Mouse (Mus musculus) naive thymus-derived CD4-positive, alpha-beta T cell, adult 2 months (primary cell): Measurements from ENCODE around the gene Hepacam.

Experiments used
- DNase-seq: peaks from one replicate; pipeline ENCODE4 v3.0.0-alpha.2; 2011; ENCODE audit warnings: low read depth

Gene Hepacam

GRCm38 (mm10) chr9:37384284-37385182, 17.4 kb downstream of the Hepacam start:
- DNase-seq: peak; percentile 4

- DNase-seq: no peak
These were observed 23.7 kb downstream of the Hepacam start for GRCm38 (mm10) chr9:37390891-37391290.

DNA sequence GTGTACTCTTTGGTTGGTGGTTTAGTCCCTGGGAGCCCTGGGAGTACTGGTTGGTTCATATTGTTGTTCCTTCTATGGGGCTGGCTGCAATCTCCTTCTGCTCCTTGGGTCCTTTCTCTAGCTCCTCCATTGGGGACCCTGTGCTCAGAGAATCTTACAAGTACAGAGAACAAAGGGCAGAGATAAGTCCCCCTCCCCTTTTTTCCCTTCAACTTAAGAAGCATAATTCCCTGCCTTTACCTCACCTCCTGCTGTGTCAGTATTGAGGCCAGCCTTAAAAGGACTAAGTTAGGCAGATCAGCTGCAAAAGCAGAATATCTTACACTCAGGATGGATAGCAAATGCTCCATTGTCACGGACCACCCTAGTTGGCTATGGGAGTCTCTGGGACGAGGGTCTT, 24.9 kb downstream of the Hepacam start:
- DNase-seq: no peak

DNA sequence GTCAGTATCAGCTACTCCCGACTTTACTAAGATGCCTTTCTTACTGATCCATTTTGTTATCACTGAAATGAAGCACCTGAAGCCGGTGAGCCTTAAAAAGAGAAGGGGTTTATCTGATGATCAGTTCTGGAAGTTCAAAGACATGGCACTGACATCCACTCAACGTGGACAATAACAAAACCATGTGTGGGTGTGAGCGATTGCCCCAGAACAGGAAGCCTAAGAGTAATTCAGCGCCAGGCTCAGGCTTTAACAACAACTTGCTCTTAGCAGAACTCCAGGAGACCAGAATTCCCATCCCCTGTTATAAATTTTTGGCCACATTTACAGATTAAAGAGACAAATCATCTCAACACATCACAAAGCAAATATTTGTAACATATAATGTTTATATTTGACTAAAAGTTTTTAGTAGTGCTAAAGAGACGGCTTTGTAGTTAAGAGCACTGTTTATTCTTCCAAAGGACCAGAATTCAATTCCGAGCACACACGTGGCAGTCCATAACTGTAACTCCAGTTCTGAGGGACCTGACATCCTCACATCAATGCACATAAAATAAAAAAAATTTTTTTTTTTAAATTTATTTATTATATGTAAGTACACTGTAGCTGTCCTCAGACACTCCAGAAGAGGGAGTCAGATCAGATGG, 26.5 kb downstream of the Hepacam start:
- no peak for DNase-seq

DNA sequence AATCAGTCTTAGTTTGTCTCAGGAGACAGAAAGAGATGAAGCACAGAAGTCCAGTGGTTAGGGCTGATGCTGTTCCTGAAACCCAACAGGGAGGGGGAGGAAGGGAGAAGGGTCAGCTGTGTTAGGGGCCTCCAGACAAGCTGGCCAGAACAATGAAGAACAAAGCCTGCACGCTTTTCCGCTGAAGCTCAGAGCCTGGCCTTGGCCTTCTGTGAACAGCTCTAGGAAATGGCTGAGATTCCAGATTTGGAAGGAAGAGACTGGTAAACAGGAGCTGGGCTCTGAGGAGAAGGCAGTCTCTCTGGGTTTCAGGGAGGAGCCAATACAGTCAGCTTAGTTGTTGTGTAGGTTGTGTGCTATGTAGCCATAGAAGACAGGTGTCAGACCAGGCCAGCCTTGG, 33.4 kb downstream of the Hepacam start:
- no peak for DNase-seq

- no peak for DNase-seq
These were observed 34.7 kb downstream of the Hepacam start, which contains the start of gene Robo4 for GRCm38 (mm10) chr9:37401802-37402201. Gene Robo4, plus strand, starts transcription at chr9:37401897.

- no peak for DNase-seq
These were observed 35.4 kb downstream of the Hepacam start for GRCm38 (mm10) chr9:37402501-37402900.

DNA sequence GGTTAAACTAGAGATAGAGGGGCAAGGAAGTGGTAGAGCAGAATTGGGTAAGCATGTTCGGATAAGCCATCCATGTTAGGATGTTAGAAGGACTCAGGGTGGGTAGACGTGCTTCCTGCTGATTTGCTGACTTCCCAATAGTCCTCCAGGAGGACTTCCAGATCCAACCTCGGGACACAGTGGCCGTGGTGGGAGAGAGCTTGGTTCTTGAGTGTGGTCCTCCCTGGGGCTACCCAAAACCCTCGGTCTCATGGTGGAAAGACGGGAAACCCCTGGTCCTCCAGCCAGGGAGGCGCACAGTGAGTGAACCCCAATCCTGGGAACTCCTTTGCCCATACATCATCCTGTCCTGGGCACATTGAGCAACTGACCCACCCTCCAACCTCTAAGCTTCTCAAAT, 35.9 kb downstream of the Hepacam start:
- DNase-seq: no peak

DNA sequence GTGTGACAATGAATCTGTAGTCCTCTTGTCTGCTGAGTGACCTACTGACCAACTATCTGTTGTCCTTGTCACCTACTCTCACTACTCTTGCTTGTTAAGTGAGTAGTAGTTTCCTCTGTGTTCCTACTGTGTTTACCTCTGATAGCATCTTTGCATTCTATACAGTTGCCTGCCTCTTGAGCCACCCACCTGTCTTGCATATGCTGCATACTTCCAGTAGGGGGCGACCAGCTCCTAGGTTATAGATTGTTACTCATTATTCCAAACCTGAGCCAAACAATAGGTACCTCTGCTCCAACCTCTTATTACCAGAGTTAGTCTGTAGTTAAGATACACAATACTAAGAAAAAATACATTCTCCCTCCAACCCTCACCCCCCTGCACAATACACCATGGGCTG, 39.2 kb downstream of the Hepacam start:
- peak; percentile 65 for DNase-seq

GRCm38 (mm10) chr9:37407850-37408502, 40.8 kb downstream of the Hepacam start:
- DNase-seq: no peak

- no peak for DNase-seq
These were observed 42.7 kb downstream of the Hepacam start for GRCm38 (mm10) chr9:37409698-37410445.

GRCm38 (mm10) chr9:37412989-37413388, 45.8 kb downstream of the Hepacam start:
- no peak for DNase-seq

- DNase-seq: no peak
These were observed 47.5 kb downstream of the Hepacam start for GRCm38 (mm10) chr9:37414666-37415065.

DNA sequence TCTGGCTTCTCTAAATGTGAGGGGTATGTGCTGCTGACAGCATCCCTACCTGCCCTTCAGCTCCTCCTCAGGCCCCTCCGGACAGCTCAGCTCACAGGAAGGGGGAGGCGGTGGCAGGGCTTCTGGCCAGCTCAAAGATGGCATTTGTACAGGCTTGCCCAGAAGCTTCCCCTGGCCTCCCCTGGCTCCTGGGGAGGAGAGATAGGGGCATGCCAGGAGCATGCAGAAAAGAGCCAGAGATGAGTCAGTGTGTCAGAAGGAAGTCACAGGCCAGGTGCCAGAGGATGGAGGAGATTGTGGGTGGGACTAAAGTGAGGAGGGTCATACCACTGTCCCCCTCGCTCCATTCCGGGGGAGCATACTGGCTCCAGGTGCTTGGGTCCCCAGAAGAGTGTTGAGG, 51.6 kb downstream of the Hepacam start:
- no peak for DNase-seq

- peak; percentile 83 for DNase-seq
These were observed 53.5 kb downstream of the Hepacam start for GRCm38 (mm10) chr9:37420676-37421075.

DNA sequence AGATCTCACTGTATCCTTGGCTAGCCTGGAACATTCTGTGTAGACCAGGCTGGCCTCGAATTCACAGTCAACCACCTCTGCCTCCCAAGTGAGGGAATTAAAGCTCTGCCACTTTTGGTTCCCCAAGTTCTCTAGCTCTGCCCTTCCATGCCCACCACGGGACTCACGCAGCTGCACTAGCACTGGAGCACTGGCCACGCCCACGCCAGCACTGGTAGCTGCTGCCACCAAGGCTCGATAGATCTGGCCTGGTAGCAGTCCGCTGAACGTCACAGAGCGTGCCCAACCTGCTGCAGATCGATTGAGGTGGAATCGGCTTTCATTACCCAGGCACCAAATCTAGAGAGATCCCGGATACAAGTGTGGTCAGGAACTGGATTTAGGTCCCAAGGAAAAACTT, 54.1 kb downstream of the Hepacam start:
- DNase-seq: peak; percentile 46

DNA sequence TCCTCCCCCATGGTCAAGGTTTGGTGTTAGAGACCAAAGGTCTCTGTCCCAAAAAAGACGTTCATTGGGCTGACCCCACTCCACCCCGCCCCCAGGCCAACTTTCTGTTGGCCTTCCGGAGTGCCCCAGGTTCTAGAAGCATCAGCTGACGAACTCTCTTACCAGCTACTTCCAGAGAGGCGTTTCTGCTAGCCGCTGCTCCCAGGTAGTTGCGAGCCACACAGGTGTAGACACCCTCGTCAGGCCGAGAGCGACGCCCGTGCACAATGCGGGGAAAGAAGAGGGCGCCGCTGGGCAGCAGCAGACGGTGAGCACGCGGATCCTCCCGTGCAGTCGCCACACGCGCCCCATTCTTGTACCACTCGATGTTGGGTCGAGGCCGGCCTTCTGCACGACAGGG, 62.2 kb downstream of the Hepacam start:
- no peak for DNase-seq

GRCm38 (mm10) chr9:37430582-37430981, 63.4 kb downstream of the Hepacam start:
- DNase-seq: peak; percentile 81

GRCm38 (mm10) chr9:37432026-37432666, 65.0 kb downstream of the Hepacam start:
- no peak for DNase-seq

DNA sequence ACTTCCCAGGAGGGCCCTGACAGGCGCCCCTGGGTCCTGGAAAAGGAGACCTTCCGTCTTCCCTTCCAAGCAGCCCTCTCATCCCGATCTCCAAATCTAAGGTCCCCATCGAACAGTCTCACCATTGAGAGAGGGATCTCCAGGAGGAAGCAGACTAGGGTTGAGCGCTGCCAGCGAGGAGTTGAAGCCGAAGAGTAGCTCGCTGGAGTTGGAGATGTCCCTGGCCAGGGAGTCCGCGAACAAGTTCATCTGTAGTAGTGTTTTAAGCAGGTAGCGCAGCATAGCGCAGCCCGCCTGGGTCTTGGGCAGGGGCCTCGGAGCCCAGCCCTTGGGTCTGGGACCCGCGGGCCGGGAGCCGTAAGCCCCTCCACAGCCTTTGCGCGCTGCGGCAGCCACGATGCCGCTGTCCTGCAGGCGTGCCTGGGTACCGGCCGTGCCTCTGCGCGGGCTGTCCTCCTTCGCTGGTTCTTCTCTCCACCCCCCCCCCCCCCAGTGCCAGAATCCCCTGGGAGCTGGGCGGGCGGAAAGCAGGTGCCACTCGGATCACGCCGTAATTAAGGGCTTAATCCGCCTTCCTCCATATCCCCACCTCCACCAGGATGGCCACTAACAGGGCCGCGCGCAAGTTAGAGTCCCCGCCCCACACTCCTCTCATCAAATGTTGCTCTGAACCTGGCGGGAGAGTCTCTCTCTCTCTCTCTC, 65.7 kb downstream of the Hepacam start, which contains the start of gene Robo3:
Gene Robo3 (minus strand): TSS at position 527 of the 702 bp plus-strand sequence.
- no peak for DNase-seq
